Mouse (Mus musculus) hindbrain, embryonic 14.5 days (tissue): ENCODE measurements around the gene Defb18. TPM values are rescaled to one million over a fixed set of nuclear protein-coding genes. Genes with fewer than 3 reads are reported as not detected.
"Not testable (repeated sequence)": the region's sequence is repeated elsewhere in the genome, so short reads cannot be mapped to it uniquely, and the experiment has no call there.

Experiments
- ATAC-seq: fragments of 200-750 bp; cut with Nextera tagmentation; 2 replicates; pipeline ENCODE4 v1.8.0; 2017; ENCODE audit warnings: moderate number of reproducible peaks, mild to moderate bottlenecking, moderate TSS enrichment, moderate library complexity; ENCODE audit not compliant: low FRiP score
- DNase-seq: peaks from one replicate; pipeline ENCODE4 v3.0.0-alpha.2; 2015; ENCODE audit warnings: low spot score
- H3K27ac ChIP-seq: fragments of 300-500 bp; sonication (generic); 2 replicates; pipeline ENCODE4 v1.5.1; 2014; ENCODE audit warnings: mild to moderate bottlenecking, moderate library complexity
- H3K27me3 ChIP-seq: fragments of 300-500 bp; sonication (generic); 2 replicates; pipeline ENCODE4 v1.6.1; 2014; ENCODE audit warnings: mild to moderate bottlenecking, low read length, mixed read lengths; ENCODE audit not compliant: control insufficient read depth, insufficient read depth
- H3K36me3 ChIP-seq: fragments of 300-500 bp; sonication (generic); replicated peaks from 2 replicates; pipeline ENCODE4 v1.6.1; 2014; ENCODE audit not compliant: control insufficient read depth, insufficient read depth
- H3K4me1 ChIP-seq: fragments of 300-500 bp; sonication (generic); replicated peaks from 2 replicates; pipeline ENCODE4 v1.6.1; 2014; ENCODE audit warnings: antibody characterized with exemption, low read length, mixed read lengths; ENCODE audit not compliant: control insufficient read depth, insufficient read depth
- H3K4me2 ChIP-seq: fragments of 300-500 bp; sonication (generic); replicated peaks from 2 replicates; pipeline ENCODE4 v1.6.1; 2014; ENCODE audit warnings: mild to moderate bottlenecking, moderate library complexity
- H3K4me3 ChIP-seq: fragments of 300-500 bp; sonication (generic); replicated peaks from 2 replicates; pipeline ENCODE4 v1.5.1; 2014; ENCODE audit warnings: mild to moderate bottlenecking, low read length
- H3K9ac ChIP-seq: fragments of 300-500 bp; sonication (generic); 2 replicates; pipeline ENCODE4 v1.6.1; 2014
- H3K9me3 ChIP-seq: fragments of 300-500 bp; sonication (generic); 2 replicates; pipeline ENCODE4 v1.6.1; 2016; ENCODE audit warnings: low read length; ENCODE audit not compliant: control insufficient read depth
- WGBS: fragments of 180-500 bp; shearing (Covaris S2); extraction: QIAGEN DNeasy Blood & Tissue Kit; methylation state at CpG from one replicate; pipeline ENCODE4 v1.1.7; 2014; 5-methylcytosine and 5-hydroxymethylcytosine counted together
- polyA plus RNA-seq: library from polyadenylated mRNA; unstranded; fragments of >200 nt; fragmentation: Nextera tagmentation; extraction: Ambion mirVana; gene quantifications from 2 replicates; pipeline ENCODE4 v1.2.1, GENCODE M21; 2014

Gene Defb18
- not detected in 2 replicates for polyA plus RNA-seq

DNA sequence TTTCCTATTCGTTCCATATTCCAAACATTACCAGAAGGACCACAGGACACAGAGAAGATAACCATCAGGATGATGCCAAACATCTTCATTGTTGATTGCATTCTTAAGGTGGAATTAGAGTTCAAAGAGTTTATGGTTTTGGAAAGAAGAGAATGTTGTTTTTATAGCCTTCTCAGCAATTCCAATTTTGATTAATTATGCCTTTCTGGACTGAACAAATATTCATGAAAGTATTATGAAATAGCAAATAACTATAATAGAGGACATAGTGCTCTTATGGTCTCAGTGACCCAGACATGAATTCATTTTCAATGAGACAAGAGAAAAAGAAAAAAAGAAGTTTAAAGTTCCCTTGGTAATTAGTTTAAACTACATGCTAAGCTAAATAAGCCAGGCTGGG lies at the start of gene Defb18:
Defb18 (minus strand) TSS at position 101 of the 400 bp plus-strand sequence.
- WGBS = 89% methylated on average over 1 of the region's 1 CpGs
- ATAC-seq = no peak
- H3K9ac ChIP-seq = no peak within 1 kb of the TSS
- H3K9me3 ChIP-seq = no peaks in the 10 kb centered on the region
- no peak for DNase-seq
- H3K27ac ChIP-seq = no peak within 1 kb of the TSS
- H3K36me3 ChIP-seq = no peaks in the 10 kb centered on the region
- no peaks in the 10 kb centered on the region for H3K4me1 ChIP-seq
- no peak within 1 kb of the TSS for H3K4me2 ChIP-seq
- no peak within 1 kb of the TSS for H3K4me3 ChIP-seq
- no peaks in the 10 kb centered on the region for H3K27me3 ChIP-seq

DNA sequence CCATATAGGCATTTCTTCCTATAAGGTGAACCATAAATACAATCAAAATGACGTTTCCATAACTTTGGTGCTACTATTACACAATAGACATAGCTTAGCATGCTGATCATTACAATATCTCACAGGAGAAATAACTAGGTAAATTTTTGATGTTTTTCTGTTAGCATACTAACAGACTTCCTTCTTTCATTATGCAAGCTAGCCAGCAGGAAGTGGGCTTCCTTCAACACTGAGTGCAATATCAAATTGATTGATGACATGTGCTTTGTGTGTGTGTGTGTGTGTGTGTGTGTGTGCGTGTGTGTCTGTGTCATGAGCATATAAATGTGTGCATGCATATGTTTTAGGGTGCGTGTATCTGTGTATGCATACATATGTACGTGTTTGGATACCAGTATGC lies 33.9 kb upstream of the Defb18 start:
- Histone ChIP-seq H3K4me1 (no peaks in the 10 kb centered on the region), H3K36me3 (no peaks in the 10 kb centered on the region), H3K9me3 (no peaks in the 10 kb centered on the region), H3K4me3 (no peak overlapping the region), H3K4me2 (no peak overlapping the region), H3K27ac (no peak overlapping the region), H3K9ac (no peak overlapping the region), H3K27me3 (no peaks in the 10 kb centered on the region)
- ATAC-seq (no peak), DNase-seq (no peak)
- WGBS = 88% methylated on average over 4 of the region's 4 CpGs

DNA sequence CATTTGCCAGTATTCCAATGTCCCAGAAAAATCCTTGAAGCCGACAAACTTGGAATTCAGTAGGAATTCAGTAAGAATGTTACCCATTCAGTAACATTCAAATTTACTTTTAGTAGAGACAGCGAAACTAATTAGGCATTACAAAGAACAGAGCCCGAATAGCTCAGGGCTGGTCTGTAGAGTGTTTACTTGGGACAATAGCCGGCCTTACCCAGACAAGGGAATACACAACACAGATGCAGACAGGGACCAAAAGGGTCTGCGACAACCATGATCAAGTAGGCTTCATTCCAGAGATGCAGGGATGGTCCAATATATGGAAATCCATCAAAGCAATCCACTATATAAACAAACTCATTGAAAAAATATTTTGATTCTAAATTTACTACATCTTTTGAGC lies 31.6 kb upstream of the Defb18 start:
- H3K4me2 ChIP-seq = no peak overlapping the region
- no peak overlapping the region for H3K27ac ChIP-seq
- no peaks in the 10 kb centered on the region for H3K36me3 ChIP-seq
- WGBS = 39% methylated on average over 5 of the region's 5 CpGs
- no peak for ATAC-seq
- no peaks in the 10 kb centered on the region for H3K27me3 ChIP-seq
- DNase-seq = no peak
- H3K4me3 ChIP-seq = no peak overlapping the region
- no peaks in the 10 kb centered on the region for H3K9me3 ChIP-seq
- no peak overlapping the region for H3K9ac ChIP-seq
- H3K4me1 ChIP-seq = no peaks in the 10 kb centered on the region

DNA sequence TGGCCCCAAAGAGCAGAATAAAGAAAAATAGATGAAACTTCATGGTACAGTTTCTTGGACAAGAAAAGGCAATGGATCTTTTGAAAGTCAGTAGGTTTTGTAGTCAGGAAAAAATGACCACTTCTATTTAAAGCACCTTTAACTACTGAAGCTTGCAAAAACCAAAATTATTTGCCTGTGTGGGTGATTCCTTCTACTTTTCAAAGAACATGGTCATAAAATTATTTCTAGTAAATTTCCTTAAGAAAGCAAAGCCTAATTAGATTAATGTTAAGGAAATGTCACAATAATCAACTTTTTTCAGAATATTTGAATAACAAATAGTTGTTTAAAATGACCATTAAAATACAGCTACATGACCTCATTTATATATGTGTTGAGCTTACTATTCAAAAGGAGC lies 27.8 kb upstream of the Defb18 start, which contains the start of gene Defb41:
Defb41 (minus strand) TSS at position 101 of the 400 bp plus-strand sequence.
- no peaks in the 10 kb centered on the region for H3K27me3 ChIP-seq
- no peaks in the 10 kb centered on the region for H3K36me3 ChIP-seq
- H3K4me1 ChIP-seq = no peaks in the 10 kb centered on the region
- H3K4me3 ChIP-seq = no peak within 1 kb of the TSS
- DNase-seq = no peak
- H3K9me3 ChIP-seq = no peaks in the 10 kb centered on the region
- H3K4me2 ChIP-seq = no peak within 1 kb of the TSS
- H3K9ac ChIP-seq = no peak within 1 kb of the TSS
- ATAC-seq = no peak
- H3K27ac ChIP-seq = no peak within 1 kb of the TSS

DNA sequence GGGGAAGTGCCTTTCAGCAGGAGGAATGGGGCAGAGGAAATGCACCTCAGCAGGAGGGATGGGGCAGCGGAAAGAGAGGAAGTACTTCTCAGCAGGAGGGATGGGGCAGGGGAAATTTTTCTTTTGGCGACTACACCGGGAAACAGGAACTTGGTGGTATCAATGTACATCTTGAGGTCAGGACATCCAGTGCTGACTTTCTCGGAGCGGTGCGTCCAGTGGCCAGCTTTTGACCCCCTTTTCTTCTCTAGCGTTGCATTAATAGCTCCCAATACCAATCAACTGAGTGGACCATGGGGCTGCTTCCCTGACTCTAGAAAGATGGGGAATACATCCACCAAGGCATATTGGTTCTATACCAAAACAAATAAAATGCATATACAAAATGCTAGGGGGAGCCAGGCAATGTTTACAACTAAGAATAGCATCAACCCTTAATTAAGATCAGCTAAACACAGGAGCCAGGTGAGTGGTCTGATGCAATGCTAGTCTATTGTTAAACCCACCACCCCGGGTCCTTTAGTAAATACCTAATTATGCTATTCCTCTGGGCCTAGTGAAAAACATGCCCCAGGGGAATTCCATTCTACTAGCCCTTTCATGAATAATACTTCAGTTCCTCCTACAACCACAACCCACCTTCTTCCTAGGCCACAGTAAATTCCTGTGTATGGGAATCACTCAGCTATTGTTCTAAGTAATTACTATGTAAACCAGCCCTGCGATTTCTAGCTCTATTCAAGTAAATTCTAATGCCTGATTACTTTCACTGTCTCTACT lies 8.7 kb upstream of the Defb18 start:
- not testable (repeated sequence) for H3K4me2 ChIP-seq, H3K9ac ChIP-seq, H3K27ac ChIP-seq, H3K4me1 ChIP-seq, H3K36me3 ChIP-seq, H3K9me3 ChIP-seq, ATAC-seq, DNase-seq, H3K27me3 ChIP-seq, H3K4me3 ChIP-seq
- 91% methylated on average over 9 of the region's 9 CpGs for WGBS

DNA sequence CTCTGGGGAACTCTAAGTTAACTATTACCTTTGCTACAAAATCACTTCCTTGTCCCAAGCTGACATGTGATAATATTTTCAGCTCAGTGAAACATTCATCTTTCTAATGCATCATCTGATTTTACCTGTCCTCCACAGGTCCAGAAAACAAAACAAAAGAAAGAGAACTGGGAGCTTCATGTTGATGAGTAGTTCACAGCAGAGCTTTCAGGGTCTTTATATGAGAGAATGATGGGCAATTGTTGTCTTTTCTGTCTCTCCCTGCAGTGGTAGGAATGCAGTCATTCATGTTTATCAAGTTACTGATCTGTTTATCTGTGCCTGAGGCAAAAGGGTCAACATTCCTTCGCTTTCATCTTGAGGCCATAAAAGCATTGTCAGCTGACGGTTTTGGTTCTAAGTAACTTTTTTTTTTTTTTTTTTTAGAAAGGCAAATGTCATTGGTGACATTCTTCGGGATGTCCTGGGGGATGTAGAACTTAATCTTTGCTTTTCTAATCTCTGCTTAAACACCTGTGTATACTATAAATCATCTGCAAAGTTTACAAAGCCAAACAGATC lies 13.8 kb downstream of the Defb18 start:
- Histone ChIP-seq H3K9me3 (no peaks in the 10 kb centered on the region), H3K4me3 (no peak overlapping the region), H3K36me3 (no peaks in the 10 kb centered on the region), H3K4me1 (no peaks in the 10 kb centered on the region), H3K27ac (no peak overlapping the region), H3K27me3 (no peaks in the 10 kb centered on the region), H3K4me2 (no peak overlapping the region), H3K9ac (no peak overlapping the region)
- DNase-seq (no peak), ATAC-seq (no peak)
- 34% methylated on average over 3 of the region's 3 CpGs for WGBS

DNA sequence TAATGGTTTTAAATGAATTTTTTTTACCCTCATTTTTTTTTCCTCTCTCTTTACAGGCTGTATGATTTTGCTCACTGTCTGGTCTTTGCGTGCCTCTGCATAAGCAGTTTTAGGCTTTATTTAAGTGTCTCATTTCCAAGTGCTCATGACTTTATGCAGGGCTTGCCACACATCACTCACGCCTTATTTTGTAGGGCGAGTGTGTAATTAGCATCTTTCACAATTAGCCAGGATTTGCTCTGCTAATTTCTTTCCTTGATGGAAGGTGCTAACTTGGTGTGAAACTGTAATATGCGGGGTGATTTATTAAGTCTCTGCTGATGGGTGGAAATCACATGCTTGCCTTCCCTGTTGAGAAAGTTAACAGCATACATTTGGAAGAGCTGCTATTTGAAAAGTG lies 45.5 kb downstream of the Defb18 start:
- H3K27ac ChIP-seq = no peak overlapping the region
- no peaks in the 10 kb centered on the region for H3K36me3 ChIP-seq
- ATAC-seq = peak; percentile 63; the same call in 1 of the 2 replicates
- no peaks in the 10 kb centered on the region for H3K9me3 ChIP-seq
- no peaks in the 10 kb centered on the region for H3K27me3 ChIP-seq
- 37% methylated on average over 4 of the region's 4 CpGs for WGBS
- no peak for DNase-seq
- no peak overlapping the region for H3K4me3 ChIP-seq
- H3K4me2 ChIP-seq = no peak overlapping the region
- H3K4me1 ChIP-seq = peaks cover 3% of the 10 kb centered on the region; the same call in 1 of the 2 replicates
- no peak overlapping the region for H3K9ac ChIP-seq

DNA sequence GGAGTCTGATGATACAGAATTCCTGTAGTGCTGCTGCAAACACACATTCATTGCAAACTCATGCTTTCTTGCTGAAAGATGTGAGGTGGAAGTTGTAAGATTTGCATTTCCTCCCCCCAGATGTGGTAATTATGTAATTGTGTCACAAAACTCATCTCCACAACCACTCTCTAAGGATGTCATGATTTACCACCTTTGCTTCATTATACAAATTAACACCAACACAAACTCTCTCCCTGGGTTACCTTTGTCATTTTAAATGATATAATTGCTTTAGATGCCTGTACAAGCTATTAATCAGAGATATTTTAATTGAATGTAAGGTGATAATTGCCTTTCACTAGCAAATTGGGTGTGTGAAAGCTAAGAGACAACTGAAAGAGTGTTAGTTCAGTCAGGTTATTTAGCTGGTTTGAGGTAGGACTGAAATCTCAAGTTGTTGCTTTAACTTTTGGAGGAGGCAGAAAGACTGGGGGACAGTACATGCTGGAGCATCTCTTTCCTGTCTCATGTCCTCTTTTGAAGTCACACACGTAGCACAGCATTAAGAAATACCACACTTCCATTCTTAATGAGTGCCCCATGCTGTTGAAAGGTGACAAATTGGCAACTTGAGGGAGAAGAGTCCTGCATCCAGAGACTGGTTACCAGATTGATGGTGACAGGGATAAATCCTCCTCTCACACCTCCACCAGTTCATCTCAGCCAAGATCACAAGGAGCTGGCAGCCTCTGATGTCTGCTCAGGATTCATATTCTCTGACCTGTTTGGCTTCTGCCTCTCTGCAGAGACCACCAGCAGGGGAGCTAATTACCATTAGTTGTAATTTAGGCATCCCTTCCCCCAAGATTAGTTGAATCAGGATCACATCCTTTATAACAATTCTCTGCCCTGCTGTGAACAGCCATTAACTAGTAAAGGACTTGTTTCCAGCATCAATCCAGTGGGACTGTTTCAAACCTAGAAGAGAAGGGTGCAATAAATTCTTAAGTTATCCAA lies 46.2 kb downstream of the Defb18 start:
- Histone ChIP-seq H3K4me1 (peaks cover 3% of the 10 kb centered on the region; the same call in 1 of the 2 replicates), H3K27ac (no peak overlapping the region), H3K36me3 (no peaks in the 10 kb centered on the region), H3K4me3 (no peak overlapping the region), H3K4me2 (no peak overlapping the region), H3K9me3 (no peaks in the 10 kb centered on the region), H3K27me3 (no peaks in the 10 kb centered on the region), H3K9ac (no peak overlapping the region)
- WGBS = 20% methylated on average over 1 of the region's 1 CpGs
- DNase-seq (peak; percentile 38), ATAC-seq (peak; percentile 81)
